ENCODE assay signal across 11 mouse cellular contexts in the genomic region with DNA sequence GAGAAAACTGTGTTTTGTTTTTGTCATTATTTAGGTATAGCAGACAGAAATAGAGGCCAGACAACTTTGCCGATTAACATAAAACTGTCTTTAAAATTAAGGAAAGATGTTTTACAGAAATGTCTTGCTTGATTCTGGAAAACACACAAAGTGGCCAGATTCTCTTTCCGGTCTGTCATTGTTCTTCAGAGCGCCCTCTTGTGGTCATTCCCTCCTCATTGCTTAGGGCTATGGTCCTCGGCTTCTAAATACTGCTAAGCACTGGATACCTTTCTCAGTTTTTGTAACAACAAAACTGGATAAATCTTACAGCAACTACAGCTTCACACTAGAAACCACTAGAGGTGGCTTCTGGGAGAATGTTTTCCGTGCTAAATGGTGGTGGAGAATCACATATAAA.
DNase-seq lines count a peak whose midpoint lies in the region; ATAC-seq and TF ChIP-seq lines count a peak whose summit lies in the region.
"Had no signal": no experiment of that assay in that cellular context is flagged by ENCODE, and none has a peak within 500 bp of the region (broad histone marks: within the 10 kb centered on the region; RNA-seq: fewer than 3 reads in every experiment).

No protein-coding gene starts in this region.

- ATAC-seq in kidney, embryonic 15.5 days (replicated peaks; ENCODE audit: low FRiP score) = no peak
- 0 out of 2 replicates have a peak, but pooled peaks have one; percentile 47 for ATAC-seq in common myeloid progenitor, adult 5-6 weeks (replicated peaks; ENCODE audit: low read depth, poor library complexity, severe bottlenecking)

- no peak for TF ChIP-seq POLR2A in lung, adult 2 months (IDR thresholded peaks at IDR 0.05; ENCODE audit: borderline replicate concordance, extremely low read depth, low read depth, low read length)

- H3K9me3 ChIP-seq in kidney, embryonic 15.5 days (replicated peaks) = no peaks in the 10 kb centered on the region
- H3K9me3 ChIP-seq: liver, embryonic 15.5 days; stomach, embryonic 15.5 days had no signal

- peak; percentile 24; the same call in 1 of the 2 replicates for TF ChIP-seq CTCF in lung, adult 2 months (IDR thresholded peaks at IDR 0.05; ENCODE audit: insufficient read depth, low read length)

- no peak overlapping the region for H3K9ac ChIP-seq in kidney, embryonic 15.5 days
- H3K9ac ChIP-seq: liver, embryonic 15.5 days; stomach, embryonic 15.5 days had no signal

- no peak overlapping the region for H3K27ac ChIP-seq in kidney, embryonic 15.5 days
- H3K27ac ChIP-seq: liver, embryonic 15.5 days; stomach, embryonic 15.5 days had no signal

- WGBS in kidney, embryonic 15.5 days = 49% methylated on average over 5 of the region's 5 CpGs
- 44% methylated on average over 5 of the region's 5 CpGs for WGBS in lung, adult 2 months

- no peaks in the 10 kb centered on the region for H3K36me3 ChIP-seq in kidney, embryonic 15.5 days
- H3K36me3 ChIP-seq: liver, embryonic 15.5 days; stomach, embryonic 15.5 days had no signal

- H3K4me3 ChIP-seq in kidney, embryonic 15.5 days (replicated peaks) = no peak overlapping the region
- no peak overlapping the region for H3K4me3 ChIP-seq in lung, adult 2 months (replicated peaks; ENCODE audit: extremely low read depth, low read depth, low read length)
- H3K4me3 ChIP-seq: erythroblast, embryonic 14.5 days; liver, embryonic 15.5 days; stomach, embryonic 15.5 days had no signal

- H3K4me1 ChIP-seq in kidney, embryonic 15.5 days = no peaks in the 10 kb centered on the region
- peaks cover 2% of the 10 kb centered on the region for H3K4me1 ChIP-seq in lung, adult 2 months (ENCODE audit: control insufficient read depth, insufficient read depth, low read length)
- H3K4me1 ChIP-seq: liver, embryonic 15.5 days; stomach, embryonic 15.5 days had no signal

- DNase-seq in kidney, adult 9 months = peak; percentile 56
- peak; percentile 64 for DNase-seq in ZHBTc4 (ENCODE audit: low read depth, low spot score)
- DNase-seq in induced T-regulatory cell, adult 2 months (ENCODE audit: low read depth) = peak; percentile 15
- DNase-seq in lung, adult 2 months = peak; percentile 6
- peak; percentile 61 for DNase-seq in right cerebral cortex, postnatal 14 days
- no peak for DNase-seq in spleen, postnatal 14 days (ENCODE audit: low spot score in 2 of 2)

- H3K4me2 ChIP-seq in kidney, embryonic 15.5 days = no peak overlapping the region
- H3K4me2 ChIP-seq: liver, embryonic 15.5 days; stomach, embryonic 15.5 days had no signal

- H3K27me3 ChIP-seq in kidney, embryonic 15.5 days = no peaks in the 10 kb centered on the region
- H3K27me3 ChIP-seq: liver, embryonic 15.5 days; stomach, embryonic 15.5 days had no signal

Comparison
In these comparisons a context has a peak if more than half of its experiments do, and no peak if none do; other contexts are left out.
1. DNase-seq: peak in kidney, adult 9 months (single experiment), ZHBTc4 (single experiment), induced T-regulatory cell, adult 2 months (single experiment), lung, adult 2 months (single experiment) and right cerebral cortex, postnatal 14 days (single experiment); none in spleen, postnatal 14 days (0 of 2).